Mouse (Mus musculus): ENCODE results near the gene Limch1.

- TF ChIP-seq CTCF (IDR thresholded peaks at IDR 0.05; ENCODE audit: low read depth) (no peak), EP300 (optimal IDR thresholded peaks at IDR 0.05) (no peak)
Measured at GRCm38 (mm10) chr5:66992401-66992800, 246.8 kb downstream of the Limch1 start.

Measured in stomach, postnatal 0 days (tissue).